Mouse (Mus musculus) erythroblast, embryonic 14.5 days (primary cell): ENCODE data around the gene Grid1.

Experiments used
- GATA1 ChIP-seq: IDR thresholded peaks from 2 replicates; pipeline ENCODE4 v1.6.1; 2012; ENCODE audit warnings: low read length, inconsistent platforms, mixed read lengths
- TAL1 ChIP-seq: IDR thresholded peaks from 3 replicates; pipeline ENCODE4 v1.6.1; 2012; ENCODE audit warnings: low read length, inconsistent platforms, mixed read lengths

GRCm38 (mm10) chr14:35173861-35174260 lies 354.0 kb downstream of the Grid1 start:
- no peak for TF ChIP-seq GATA1
- TF ChIP-seq TAL1 = no peak
